Mouse (Mus musculus) kidney, adult 10 weeks (tissue): Measurements from ENCODE around the gene Zscan5b. TPM values are rescaled to one million over a fixed set of nuclear protein-coding genes. Genes with fewer than 3 reads are reported as not detected.

Experiments
- polyA plus RNA-seq: library from polyadenylated mRNA; stranded (reverse); fragments of 350-450 nt; fragmentation: Illumina TruSeq; extraction: RNeasy Lipid Tissue Mini Kit (QIAGEN cat#74804); gene quantifications from one replicate; pipeline ENCODE4 v1.2.3, GENCODE M21; 2014; ENCODE audit warnings: low read depth, low replicate concordance

Gene Zscan5b
- not detected for polyA plus RNA-seq

GRCm38 (mm10) chr7:6221978-6222377, at the start of gene Zscan5b:
Gene Zscan5b, plus strand, starts transcription at chr7:6222278.

GRCm38 (mm10) chr7:6196790-6197189, 25.3 kb upstream of the Zscan5b start, which contains the start of gene Galp:
Gene Galp, plus strand, starts transcription at chr7:6197090.

GRCm38 (mm10) chr7:6252410-6252809, 30.3 kb downstream of the Zscan5b start, which contains the start of gene Epp13:
Gene Epp13, plus strand, starts transcription at chr7:6252710.

GRCm38 (mm10) chr7:6285842-6286705, 64.0 kb downstream of the Zscan5b start, which contains the start of gene Zfp667:
Gene Zfp667, plus strand, starts transcription at chr7:6286579.

Other genes starting within 250 kb of the Zscan5b start
- not detected for gene Vmn1r65, start 211.3 kb upstream of the Zscan5b start, polyA plus RNA-seq
- gene Nlrp4c, start 177.1 kb upstream of the Zscan5b start, polyA plus RNA-seq = not detected
- gene Zfp787, start 66.3 kb upstream of the Zscan5b start, polyA plus RNA-seq = 4.9 TPM
- 7.0 TPM for gene Zfp444, start 50.1 kb upstream of the Zscan5b start, polyA plus RNA-seq
- not detected for gene Galp, start 25.2 kb upstream of the Zscan5b start, polyA plus RNA-seq
- not detected for gene Epp13, start 30.4 kb downstream of the Zscan5b start, polyA plus RNA-seq
- 8.7 TPM for gene Zfp667, start 64.3 kb downstream of the Zscan5b start, polyA plus RNA-seq
- gene Zfp583, start 109.0 kb downstream of the Zscan5b start, polyA plus RNA-seq = 3.1 TPM
- gene Gm3854, start 121.5 kb downstream of the Zscan5b start, polyA plus RNA-seq = 0.93 TPM
- gene Zfp78, start 141.0 kb downstream of the Zscan5b start, polyA plus RNA-seq = 5.0 TPM
- gene Zfp28, start 161.0 kb downstream of the Zscan5b start, polyA plus RNA-seq = 4.0 TPM
- gene Smim17, start 176.4 kb downstream of the Zscan5b start, polyA plus RNA-seq = not detected
- gene Gm20715, start 188.0 kb downstream of the Zscan5b start, polyA plus RNA-seq = not detected
- not detected for gene Olfr1344, start 216.4 kb downstream of the Zscan5b start, polyA plus RNA-seq
- not detected for gene Olfr1336, start 233.9 kb downstream of the Zscan5b start, polyA plus RNA-seq
- not detected for gene Olfr1346, start 244.8 kb downstream of the Zscan5b start, polyA plus RNA-seq